Mouse (Mus musculus): ENCODE measurements around the gene Tmem63b. TPM values are rescaled to one million over a fixed set of nuclear protein-coding genes. Genes with fewer than 3 reads are reported as not detected.

The Tmem63b gene
- polyA plus RNA-seq, 1 experiment from 2014 or later = 140 TPM

Other genes with a start within 250 kb of the Tmem63b start
- 1.1 and 1.5 TPM in 2 replicates for gene Spats1, start 211.5 kb downstream of the Tmem63b start, polyA plus RNA-seq (2015; fragmentation: Nextera tagmentation; extraction: Ambion mirVana)
- gene Aars2, start 180.1 kb downstream of the Tmem63b start, polyA plus RNA-seq (2015; fragmentation: Nextera tagmentation; extraction: Ambion mirVana) = 17.6 and 19.1 TPM in 2 replicates
- 4.7 and 4.8 TPM in 2 replicates for gene Tcte1, start 163.5 kb downstream of the Tmem63b start, polyA plus RNA-seq (2015; fragmentation: Nextera tagmentation; extraction: Ambion mirVana)
- 37.4 and 41.3 TPM in 2 replicates for gene Tmem151b, start 137.2 kb downstream of the Tmem63b start, polyA plus RNA-seq (2015; fragmentation: Nextera tagmentation; extraction: Ambion mirVana)
- gene Nfkbie, start 131.2 kb downstream of the Tmem63b start, polyA plus RNA-seq (2015; fragmentation: Nextera tagmentation; extraction: Ambion mirVana) = 3.9 and 5.0 TPM in 2 replicates
- 91.5 and 93.3 TPM in 2 replicates for gene Slc35b2, start 123.0 kb downstream of the Tmem63b start, polyA plus RNA-seq (2015; fragmentation: Nextera tagmentation; extraction: Ambion mirVana)
- 1,528 and 1,563 TPM in 2 replicates for gene Hsp90ab1, start 113.6 kb downstream of the Tmem63b start, polyA plus RNA-seq (2015; fragmentation: Nextera tagmentation; extraction: Ambion mirVana)
- gene Slc29a1, start 87.3 kb downstream of the Tmem63b start, polyA plus RNA-seq (2015; fragmentation: Nextera tagmentation; extraction: Ambion mirVana) = 79.7 and 85.1 TPM in 2 replicates
- gene Mymx, start 84.8 kb downstream of the Tmem63b start, polyA plus RNA-seq (2015; fragmentation: Nextera tagmentation; extraction: Ambion mirVana) = not detected in 2 replicates
- gene Capn11, start 27.6 kb downstream of the Tmem63b start, polyA plus RNA-seq (2015; fragmentation: Nextera tagmentation; extraction: Ambion mirVana) = 0.85 and 1.5 TPM in 2 replicates
- gene Mrpl14, start 583 bp downstream of the Tmem63b start, polyA plus RNA-seq (2015; fragmentation: Nextera tagmentation; extraction: Ambion mirVana) = 93.4 and 112 TPM in 2 replicates
- 0.46 TPM in 1 of 2 replicates, not detected in the other for gene 1600014C23Rik, start 46.9 kb upstream of the Tmem63b start, polyA plus RNA-seq (2015; fragmentation: Nextera tagmentation; extraction: Ambion mirVana)

Data from forebrain, embryonic 16.5 days (tissue).